Mouse (Mus musculus) adipocyte (in vitro differentiated cells): ENCODE results near the gene Ankfy1.
"Not testable (repeated sequence)": the region's sequence is repeated elsewhere in the genome, so short reads cannot be mapped to it uniquely, and the experiment has no call there.

ENCODE experiments used
- DNase-seq: peaks from one replicate; pipeline ENCODE4 v3.0.0-alpha.2; 2016; ENCODE audit warnings: low spot score

The Ankfy1 gene

DNA sequence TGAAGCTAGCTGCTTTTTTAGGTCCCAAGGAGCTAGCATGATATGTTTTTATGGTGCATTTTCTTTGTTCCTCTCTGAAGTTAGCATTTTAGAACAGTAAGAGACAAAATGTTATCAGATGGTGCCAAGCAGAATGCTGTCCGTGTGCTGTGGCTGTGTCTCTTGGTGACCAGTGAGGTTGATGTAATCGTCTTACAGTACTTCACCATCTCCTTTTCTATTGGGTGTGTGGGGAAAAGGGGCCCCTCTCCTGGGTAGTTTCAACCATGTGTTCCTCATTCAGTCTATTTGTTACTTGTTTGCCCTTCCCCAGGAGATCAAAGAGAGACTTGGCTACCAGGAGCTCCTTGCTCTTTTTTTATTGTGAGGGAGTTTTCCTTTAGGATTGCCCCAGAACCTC lies 33.4 kb downstream of the Ankfy1 start:
- DNase-seq, result no peak

DNA sequence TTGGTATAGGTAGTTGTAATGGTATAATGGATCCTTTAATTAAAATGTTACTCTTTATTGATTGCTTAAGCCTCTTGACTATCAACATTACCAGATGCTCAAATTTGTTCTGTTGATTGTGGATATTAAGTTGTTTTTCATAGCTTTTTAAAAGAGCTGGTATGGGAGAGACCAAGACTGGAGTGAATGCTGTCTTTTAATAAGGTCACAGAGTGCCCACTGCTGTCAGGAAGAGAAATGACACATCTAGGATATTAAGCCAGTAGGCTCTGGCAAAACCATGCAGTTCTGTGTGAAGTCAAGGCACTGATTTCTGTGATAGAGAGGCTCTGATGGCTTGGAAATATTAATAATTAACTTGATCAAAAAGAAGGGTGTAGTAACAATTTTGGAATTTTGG lies 34.1 kb downstream of the Ankfy1 start:
- DNase-seq, result peak; percentile 71

DNA sequence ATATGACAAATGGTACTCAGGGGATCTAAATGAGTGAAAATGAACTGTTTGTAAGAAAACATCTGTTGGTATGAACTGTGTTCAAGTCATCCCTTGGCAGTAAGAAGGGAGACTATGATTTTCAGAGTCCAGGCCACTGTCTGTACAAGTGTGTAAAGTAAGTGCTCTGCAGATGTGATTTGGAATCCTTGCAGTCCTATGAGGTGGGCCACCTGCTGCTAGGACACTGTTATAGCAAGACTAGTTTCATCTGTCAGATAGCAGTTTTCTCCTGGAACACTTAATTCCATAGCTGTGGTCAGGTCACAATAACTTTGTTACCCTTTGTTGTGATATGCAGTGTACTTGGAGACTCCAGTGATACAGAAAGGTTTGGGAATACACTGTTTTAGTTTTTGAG lies 36.2 kb downstream of the Ankfy1 start:
- peak; percentile 21 for DNase-seq

DNA sequence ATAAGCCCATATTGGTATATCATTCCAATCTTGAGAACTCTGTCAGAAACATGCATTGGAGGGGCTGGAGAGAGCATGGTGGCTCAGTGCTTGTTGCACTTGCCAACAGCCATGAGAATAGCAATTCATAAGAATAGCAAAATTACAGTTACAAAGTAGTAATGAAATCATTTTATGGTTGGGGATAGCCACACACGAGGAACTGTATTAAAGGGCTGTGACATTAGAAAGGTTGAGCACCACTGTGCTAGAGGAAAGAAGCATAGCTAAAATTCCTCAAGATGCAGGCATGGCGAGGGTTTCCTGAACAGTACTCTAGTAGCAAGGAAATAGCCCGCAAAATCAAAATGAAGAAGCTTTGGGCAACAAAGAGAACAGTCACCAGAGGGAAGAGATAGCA lies 43.9 kb downstream of the Ankfy1 start:
- DNase-seq, result no peak

DNA sequence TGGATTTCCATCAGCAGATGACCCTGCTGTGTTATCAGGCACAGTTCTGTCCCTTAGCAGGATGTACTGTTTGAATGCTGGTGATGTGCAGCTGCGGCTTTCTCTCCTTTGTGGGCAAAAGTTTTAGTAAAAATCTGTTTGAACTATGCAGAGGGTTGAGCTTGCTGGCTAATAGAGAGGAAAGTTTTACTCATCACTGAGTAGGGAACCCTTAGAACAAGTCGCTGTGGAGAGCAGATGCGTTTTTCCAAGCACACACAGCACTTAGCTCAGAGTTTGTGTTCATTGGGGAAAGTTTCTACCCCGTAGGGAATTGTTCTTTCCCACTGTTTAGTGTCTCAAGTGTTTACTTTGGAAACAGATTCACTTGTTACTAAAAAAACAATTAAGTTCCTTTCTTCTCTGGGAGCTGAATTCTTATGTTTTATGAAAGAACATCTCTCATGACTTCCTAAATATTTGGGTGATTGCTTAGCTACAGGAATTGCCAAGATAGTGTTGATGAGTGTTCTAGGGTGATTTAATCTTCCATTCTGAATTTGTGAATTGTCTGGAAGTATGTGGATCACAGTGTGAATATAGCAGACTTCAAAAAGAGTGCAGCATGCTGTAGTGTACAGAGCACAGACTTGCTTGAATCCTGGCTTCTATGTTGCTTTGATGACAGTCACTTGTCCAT lies 45.2 kb downstream of the Ankfy1 start:
- DNase-seq, result peak; percentile 26

DNA sequence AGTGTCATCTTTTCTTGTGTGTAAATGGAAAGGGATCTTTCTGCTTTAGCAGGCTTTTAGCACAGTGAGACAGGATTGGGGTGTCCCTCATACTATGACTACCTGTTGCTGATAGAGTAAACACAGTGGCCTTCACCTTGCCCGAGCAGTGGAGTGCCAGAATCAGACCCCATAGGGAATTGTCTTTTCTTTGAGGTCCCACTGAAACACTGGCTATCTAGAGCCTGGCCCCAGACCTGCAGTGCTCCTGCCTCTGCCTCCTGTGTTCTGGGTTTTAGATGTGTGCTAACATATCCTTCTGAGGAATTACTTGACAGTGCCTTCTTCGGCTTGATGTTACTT lies 45.7 kb downstream of the Ankfy1 start:
- no peak for DNase-seq

DNA sequence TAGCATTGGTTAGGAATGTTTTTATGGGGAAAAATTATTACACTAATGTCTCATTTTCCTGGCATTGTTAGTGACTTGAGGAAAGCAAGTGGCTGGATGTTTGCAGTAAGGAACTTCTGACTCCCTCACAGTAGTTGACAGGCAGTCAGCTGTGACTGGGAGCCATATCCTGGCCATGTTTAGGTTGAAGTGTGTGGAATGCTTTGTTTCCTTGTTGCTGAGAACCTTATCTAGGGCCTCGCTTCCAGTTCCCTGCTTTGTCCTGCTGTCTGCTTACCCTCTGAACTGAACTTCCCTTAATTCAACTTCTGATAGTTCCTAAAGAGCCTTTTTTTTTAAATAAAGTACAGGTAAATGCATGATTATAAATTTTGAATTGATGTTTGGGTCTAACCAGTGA lies 46.5 kb downstream of the Ankfy1 start:
- DNase-seq, result no peak

DNA sequence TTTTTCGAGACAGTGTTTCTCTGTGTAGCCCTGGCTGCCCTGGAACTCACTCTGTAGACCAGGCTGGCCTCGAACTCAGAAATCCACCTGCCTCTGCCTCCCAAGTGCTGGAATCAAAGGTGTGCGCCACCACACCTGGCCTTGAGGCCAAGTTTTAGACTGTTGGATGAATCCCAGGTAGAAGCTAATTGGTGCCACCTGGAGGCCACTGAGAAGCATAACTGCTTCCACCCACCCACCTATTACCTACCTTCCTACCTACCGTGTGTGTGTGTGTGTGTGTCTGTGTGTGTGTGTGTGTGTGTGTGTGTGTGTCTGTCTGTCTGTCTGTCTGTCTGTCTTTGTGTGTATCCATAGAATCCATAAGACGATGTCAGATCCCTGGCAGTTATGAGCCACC lies 47.7 kb downstream of the Ankfy1 start:
- not testable (repeated sequence) for DNase-seq

DNA sequence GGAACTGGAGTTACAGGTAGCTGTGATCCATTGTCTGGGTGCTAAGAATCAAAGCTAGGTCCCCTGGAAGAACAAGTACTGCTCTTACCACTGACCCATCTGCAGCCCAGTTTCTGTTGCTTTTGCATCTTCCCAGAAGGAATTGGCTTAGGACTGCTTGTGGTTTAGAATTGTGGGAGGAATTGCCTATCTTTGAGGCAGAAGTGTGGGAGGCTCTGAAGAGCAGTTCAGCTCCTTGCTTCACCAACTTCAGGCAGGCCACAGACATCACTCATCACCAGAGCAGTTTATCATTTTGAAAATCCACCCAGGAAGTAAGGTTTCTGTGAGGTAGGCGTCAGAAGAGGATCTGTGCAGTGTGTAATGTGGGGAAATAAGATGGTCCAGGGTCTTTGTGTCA lies 49.2 kb downstream of the Ankfy1 start:
- DNase-seq, result no peak

DNA sequence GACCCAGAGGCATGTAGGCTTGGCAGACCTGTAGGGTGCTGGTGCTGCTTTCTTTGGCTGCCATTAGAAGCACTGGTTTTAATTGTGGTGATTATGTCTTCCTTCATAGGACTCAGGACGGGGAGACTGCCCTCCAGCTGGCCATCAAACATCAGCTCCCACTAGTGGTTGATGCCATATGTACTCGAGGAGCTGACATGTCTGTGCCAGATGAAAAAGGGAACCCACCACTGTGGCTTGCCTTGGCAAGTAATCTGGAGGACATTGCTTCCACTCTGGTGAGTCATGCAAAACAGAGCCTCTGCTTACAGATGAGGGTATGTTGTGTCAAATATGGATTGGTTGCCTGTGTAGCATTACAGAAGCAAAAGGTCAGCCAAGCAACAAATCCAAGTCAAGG lies 62.1 kb downstream of the Ankfy1 start:
- peak; percentile 32 for DNase-seq

DNA sequence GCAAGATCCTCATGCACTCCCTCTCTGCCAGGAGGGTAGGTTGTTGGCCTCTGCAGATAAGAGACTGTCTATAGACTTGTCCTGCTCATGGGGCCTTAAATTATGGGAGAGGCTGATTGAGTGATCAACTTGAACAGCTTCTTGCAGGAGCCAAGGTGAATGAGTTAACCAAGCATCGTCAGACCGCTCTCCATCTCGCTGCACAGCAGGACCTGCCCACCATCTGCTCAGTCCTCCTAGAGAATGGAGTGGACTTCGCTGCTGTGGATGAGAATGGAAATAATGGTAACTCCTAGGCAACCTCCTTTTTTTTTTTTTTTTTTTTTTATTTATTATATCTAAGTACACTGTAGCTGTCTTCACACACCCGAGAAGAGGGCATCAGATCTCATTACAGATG lies 68.5 kb downstream of the Ankfy1 start:
- no peak for DNase-seq

DNA sequence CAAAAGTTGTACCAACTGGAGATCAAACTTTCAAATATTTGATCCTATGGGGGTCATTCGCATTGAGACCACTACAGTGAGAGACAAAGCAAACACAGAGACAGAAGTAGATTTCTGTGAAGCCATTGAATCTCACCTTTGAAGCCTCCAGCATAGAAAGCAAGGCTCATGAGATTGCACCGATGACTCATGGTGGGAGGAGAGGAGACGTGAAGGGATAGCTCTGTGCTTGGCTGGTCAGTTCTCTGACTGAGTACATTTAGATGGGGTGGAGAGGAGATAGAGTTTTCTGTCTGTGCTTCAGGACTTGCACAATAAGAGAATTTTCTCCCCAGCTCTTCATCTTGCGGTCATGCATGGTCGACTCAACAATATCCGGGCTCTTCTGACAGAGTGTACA lies 69.8 kb downstream of the Ankfy1 start:
- no peak for DNase-seq

DNA sequence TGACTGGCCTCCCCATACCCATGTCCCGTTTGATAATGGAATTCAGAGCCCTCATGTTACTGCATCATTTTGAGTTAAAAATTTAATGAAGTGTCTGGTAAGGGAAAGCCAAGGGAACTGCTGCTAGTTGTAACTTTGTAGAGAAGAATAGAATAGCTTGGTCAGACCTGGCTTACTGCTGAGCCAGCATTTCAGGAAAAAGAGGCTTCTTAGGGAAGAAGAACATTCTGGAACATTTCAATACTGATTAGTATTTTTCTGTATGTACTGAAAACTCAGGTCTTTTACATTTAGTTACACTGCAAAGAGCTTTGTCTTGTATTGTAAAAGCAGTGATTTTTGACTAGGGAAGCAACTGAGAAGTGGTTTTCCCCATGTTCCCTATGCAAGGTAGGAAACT lies 71.0 kb downstream of the Ankfy1 start:
- DNase-seq, result no peak

DNA sequence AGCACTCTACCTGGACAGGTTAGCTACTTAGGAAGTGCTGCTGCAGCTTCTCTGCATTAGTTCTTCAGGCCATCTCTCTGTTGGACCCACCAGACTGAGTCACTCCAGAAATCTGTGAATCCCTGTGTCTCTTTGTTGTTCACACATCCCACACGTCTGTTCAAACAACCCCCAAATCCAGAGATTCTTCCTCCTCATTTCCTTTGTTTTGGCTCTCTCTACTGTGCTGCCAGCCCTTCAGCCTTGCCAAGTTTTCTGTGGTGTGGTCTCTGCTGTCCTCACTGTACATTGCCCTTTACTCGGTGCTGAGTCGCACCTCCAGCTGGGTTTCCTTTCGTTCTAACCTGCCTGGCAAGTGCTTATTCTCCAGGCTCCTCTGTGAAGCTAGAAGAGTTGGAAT lies 74.5 kb downstream of the Ankfy1 start:
- DNase-seq, result no peak

DNA sequence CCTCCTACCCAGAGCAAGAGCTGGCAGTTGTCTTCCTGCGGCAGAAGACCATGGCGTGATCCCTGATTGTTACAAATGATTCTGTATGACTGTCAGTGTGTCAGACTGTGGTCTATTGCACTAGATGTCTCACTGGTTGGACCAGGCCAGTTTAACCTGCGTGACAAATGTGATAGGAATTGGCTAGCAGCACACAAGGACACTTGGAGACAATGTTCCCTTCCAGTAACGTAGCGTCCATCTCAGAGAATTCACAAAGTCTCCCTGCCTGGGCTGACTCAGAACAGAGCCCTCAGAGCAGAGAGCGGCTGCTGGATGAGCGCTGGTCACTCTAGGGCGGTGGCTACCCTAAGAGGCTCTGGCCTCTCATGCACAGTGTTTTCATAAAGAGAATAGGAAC lies 77.9 kb downstream of the Ankfy1 start:
- DNase-seq, result no peak

DNA sequence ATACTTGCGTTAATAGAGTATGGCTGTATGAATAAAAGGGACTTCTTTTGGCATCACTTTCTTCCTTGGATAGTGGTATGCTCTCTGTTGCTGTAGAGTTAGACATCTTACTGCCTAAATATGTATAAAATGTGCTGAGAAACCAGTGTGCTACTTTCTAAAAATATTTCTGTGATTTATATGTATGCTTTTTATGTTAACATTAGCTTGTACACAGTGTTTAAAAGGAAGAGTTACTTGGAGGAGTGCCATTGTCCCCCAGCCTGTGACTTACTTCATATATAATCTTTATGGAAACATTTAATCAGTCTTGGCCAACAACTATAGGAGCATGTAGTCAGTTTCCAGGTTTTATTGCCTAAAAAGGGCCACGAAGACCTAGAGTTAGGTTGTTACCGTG lies 79.3 kb downstream of the Ankfy1 start:
- no peak for DNase-seq

DNA sequence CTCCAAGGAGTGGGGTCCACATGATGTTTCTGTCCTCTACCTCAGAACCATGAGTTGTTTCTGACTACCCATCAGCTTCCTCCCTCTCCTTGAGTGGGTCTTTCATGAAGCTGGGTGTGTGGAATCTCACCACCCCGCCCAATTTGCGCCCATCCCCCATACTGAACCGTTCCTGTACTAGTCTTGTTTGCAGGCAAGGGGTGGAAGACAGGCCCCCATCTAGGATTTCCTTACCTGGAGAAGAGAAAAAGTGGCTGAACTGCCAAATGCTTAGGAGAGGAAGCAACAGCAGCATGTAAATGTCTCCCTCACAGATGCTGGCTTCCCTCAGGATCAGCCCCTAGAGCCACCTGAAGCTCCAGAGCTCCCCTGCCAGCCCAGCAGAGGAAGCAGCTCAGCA lies 80.5 kb downstream of the Ankfy1 start:
- DNase-seq, result no peak

DNA sequence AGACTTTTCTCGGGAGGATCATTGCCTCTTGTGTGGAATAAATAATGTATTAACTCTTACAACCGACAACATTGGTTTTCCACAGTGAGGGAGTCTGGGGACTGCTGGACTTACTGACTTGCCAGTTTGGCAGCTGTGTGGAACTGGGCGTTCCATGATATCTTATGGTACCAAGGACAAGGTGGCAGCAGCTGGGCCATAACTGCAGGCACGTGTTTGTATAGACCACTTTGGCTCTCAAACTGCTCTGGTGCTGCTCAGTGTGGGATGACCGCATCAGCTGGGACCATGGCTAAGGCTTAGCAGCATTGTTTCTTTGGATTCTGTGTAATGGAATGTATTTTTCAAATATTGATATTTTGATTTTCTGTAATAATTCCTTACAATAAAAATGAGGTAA lies 81.0 kb downstream of the Ankfy1 start:
- no peak for DNase-seq

DNA sequence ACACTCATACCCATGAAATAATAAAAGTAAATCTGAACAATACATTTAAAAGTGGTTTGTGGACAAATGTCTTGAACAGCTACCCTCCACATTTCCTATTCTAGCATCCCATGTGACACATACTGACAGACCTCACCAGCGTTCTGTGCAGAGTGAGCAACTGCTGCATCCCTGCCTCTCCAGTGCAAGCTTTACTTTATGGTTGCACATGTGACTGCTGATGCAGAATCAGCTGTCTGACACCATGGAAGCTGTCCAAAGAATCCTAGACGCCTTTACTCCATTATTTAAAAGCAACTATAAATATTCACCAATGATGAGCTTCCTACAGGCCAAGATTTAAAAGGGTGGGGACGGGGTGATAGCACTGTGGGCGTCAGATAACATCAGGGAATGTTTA lies 81.7 kb downstream of the Ankfy1 start:
- DNase-seq, result no peak

DNA sequence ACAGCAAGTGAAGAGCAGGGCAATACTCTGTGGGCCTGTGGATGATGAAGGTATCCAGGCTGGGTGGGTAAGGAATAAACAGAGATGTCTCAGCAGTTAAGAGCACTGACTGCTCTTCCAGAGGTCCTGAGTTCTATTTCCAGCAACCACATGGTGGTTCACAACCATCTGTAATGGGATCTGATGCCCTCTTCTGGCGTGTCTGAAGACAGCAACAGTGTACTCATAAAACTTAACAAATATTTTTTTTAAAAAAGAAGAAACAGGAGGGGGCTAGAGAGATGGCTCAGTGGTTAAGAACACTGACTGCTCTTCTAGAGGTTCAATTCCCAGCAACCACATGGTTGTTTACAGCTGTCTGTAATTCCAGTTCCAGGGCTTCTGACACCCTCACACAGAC lies 82.8 kb downstream of the Ankfy1 start:
- not testable (repeated sequence) for DNase-seq

DNA sequence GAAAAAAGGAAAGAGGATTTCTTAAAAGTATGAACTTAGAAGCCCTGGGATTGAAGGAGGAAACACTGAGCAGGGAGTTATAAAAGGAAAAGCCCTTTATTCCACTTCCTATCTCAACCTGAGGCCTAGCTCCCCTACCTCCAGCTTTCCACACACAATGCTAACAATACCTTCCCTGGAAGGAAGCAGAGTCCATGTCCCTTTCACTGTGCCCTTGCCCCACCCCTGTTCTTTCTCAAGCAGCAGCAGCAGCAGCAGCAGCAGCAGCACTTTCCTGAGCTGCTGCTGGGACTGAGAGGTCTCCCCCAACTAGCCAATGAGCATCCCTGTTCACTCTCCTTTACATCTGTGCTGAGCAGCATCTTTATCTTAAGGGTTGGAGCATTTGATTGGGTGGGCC lies 89.2 kb downstream of the Ankfy1 start:
- DNase-seq, result no peak

DNA sequence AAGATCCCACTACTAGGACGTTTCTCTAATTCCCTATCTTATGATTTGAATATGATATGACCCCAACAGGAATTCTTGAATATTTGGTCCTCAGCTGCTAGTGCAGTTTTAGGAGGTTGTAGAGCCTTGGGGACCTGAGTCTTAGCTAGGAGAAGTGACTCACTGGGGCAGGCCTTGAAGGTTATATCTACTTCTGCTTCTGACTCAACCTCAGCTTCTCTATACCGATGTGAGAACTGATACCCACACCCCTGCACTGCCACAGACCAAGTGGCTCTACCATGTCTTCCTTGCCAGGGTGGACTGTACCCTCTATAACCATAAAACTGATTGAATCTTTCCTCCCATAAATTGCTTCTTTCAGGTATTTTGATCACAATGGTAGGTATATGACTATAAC lies 92.3 kb downstream of the Ankfy1 start:
- DNase-seq, result no peak

DNA sequence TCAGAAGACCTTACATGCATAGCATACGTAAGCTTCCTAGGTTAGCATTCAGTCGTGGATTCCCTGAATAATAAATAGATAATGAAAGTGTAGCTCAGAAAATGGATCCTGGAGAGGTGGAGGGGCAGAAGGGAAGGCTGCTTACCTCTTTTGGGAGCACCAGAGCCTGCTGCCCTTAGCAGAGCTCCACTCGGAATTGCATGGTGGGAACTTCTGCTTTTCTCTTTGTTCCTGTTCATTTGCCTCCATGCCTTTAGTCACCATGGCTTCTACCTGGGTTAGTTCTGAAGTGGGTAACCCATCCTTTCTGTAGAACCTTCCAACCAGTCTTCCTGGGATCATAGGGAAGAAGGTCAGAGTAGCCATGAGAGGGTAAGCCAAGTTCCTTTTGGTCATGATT lies 92.7 kb downstream of the Ankfy1 start:
- no peak for DNase-seq

DNA sequence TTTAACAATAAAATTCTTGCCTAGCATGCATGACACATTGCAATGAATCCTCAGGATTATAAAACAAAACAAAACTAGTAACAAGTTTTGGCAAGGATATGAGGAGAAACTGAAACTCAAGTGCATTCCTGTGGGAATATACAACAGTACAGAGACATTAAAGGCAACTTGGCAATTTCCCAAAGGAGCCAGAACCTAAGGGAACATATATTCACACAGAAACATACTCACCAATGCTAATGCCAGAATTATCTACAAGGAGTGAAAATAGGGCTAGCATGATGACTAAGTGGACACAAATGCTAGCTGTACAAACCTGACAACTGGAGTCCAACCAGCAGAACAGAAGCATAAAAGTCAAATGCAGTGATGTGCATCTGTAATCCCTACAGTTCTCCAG lies 102.2 kb downstream of the Ankfy1 start:
- DNase-seq, result peak; percentile 30

DNA sequence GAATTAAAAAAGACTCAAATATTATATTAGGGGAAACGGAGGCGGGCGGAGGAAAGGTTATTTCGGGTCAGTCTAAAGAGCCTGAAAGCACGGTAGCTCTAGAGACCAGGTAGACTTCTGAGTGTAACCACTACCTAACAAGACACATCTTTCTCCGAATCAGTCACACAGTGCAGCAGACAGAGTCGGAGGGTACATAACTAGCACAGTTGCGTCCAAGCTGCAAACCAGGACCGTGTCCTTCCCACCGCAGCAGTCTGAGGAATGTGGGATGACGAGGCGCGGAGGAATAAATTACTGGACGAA lies 105.3 kb downstream of the Ankfy1 start:
- DNase-seq, result no peak
